ENCODE assay signal across 10 mouse cellular contexts in the genomic region with DNA sequence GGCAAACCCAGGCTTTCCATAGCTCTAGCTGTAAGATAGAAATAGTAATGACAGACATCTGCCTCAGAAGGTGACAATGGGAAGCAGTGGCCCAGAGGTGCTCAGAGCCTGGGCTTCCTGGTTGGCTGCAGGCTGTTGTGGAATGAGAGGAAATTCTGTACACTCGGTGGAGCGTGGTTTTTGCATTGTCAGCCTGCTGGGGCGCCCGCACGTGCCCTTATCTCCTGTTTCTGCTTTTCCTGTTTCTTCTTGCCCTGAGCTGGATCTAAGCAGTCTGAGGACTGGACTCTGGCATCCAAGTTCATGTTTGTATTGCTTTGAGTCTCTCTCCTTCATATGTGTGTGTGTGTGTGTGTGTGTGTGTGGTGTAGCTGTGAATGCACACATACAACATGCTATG. TPM values are rescaled to one million over a fixed set of nuclear protein-coding genes. Genes with fewer than 3 reads are reported as not detected.
DNase-seq lines count a peak whose midpoint lies in the region; ATAC-seq and TF ChIP-seq lines count a peak whose summit lies in the region.
"Had no signal": no experiment of that assay in that cellular context is flagged by ENCODE, and none has a peak within 500 bp of the region (broad histone marks: within the 10 kb centered on the region; RNA-seq: fewer than 3 reads in every experiment).

No protein-coding gene starts in this region.

- no peak overlapping the region for H3K4me3 ChIP-seq in lung, embryonic 14.5 days (ENCODE audit: low read depth, low read length)
- no peak overlapping the region for H3K4me3 ChIP-seq in stomach, embryonic 16.5 days (replicated peaks; ENCODE audit: low read length)
- no peak overlapping the region for H3K4me3 ChIP-seq in hindbrain, embryonic 12.5 days

- H3K27ac ChIP-seq in lung, embryonic 14.5 days (ENCODE audit: low read depth): peak overlapping the region; percentile 42; the same call in 1 of the 2 replicates
- H3K27ac ChIP-seq in stomach, embryonic 16.5 days (ENCODE audit: low read length): peak overlapping the region; percentile 6; the same call in 1 of the 2 replicates
- no peak overlapping the region for H3K27ac ChIP-seq in hindbrain, embryonic 12.5 days

- 25% methylated on average over 5 of the region's 5 CpGs for WGBS in lung, embryonic 14.5 days
- WGBS in stomach, embryonic 16.5 days: 53% methylated on average over 5 of the region's 5 CpGs
- 52% methylated on average over 5 of the region's 5 CpGs for WGBS in hindbrain, embryonic 12.5 days

- peak; percentile 42 for DNase-seq in lung, embryonic 14.5 days
- DNase-seq in lung, postnatal 25 days (ENCODE audit: low spot score): no peak
- peak; percentile 79 to 90 for DNase-seq in kidney, postnatal 25 days
- no peak for DNase-seq in cerebellum, postnatal 36 days

- no peaks in the 10 kb centered on the region for H3K27me3 ChIP-seq in lung, embryonic 14.5 days (ENCODE audit: insufficient read depth, low read length)
- H3K27me3 ChIP-seq in stomach, embryonic 16.5 days (ENCODE audit: control insufficient read depth, insufficient read depth, low read length): no peaks in the 10 kb centered on the region
- no peaks in the 10 kb centered on the region; the same call in 1 of the 2 replicates for H3K27me3 ChIP-seq in hindbrain, embryonic 12.5 days

- no peak for ATAC-seq in lung, embryonic 14.5 days (ENCODE audit: insufficient read depth)
- peak; percentile 78 to 89 for ATAC-seq in hematopoietic stem cell, adult 5-6 weeks (replicated peaks in 1 of 2; ENCODE audit: insufficient read depth in 1 of 2, low FRiP score in 2 of 2, low TSS enrichment in 1 of 2, low read depth in 1 of 2, poor library complexity in 2 of 2, severe bottlenecking in 2 of 2)
- no peak for ATAC-seq in stomach, embryonic 16.5 days (ENCODE audit: insufficient read depth, low FRiP score)
- ATAC-seq in hindbrain, embryonic 12.5 days (ENCODE audit: low FRiP score): no peak
- ATAC-seq: inflammation-experienced regulatory T-cells, adult 6 months had no signal

- H3K9ac ChIP-seq in lung, embryonic 14.5 days: no peak overlapping the region
- no peak overlapping the region for H3K9ac ChIP-seq in stomach, embryonic 16.5 days (ENCODE audit: low read length)
- H3K9ac ChIP-seq in hindbrain, embryonic 12.5 days: no peak overlapping the region

- peaks cover 24% of the 10 kb centered on the region for H3K4me1 ChIP-seq in lung, embryonic 14.5 days (ENCODE audit: insufficient read depth)
- H3K4me1 ChIP-seq in stomach, embryonic 16.5 days (ENCODE audit: control insufficient read depth, insufficient read depth, low read length): peaks cover 28% of the 10 kb centered on the region
- H3K4me1 ChIP-seq in hindbrain, embryonic 12.5 days: peaks cover 36% of the 10 kb centered on the region

- H3K36me3 ChIP-seq in lung, embryonic 14.5 days (ENCODE audit: insufficient read depth): no peaks in the 10 kb centered on the region
- H3K36me3 ChIP-seq in stomach, embryonic 16.5 days (ENCODE audit: control insufficient read depth, insufficient read depth, low read length): no peaks in the 10 kb centered on the region
- no peaks in the 10 kb centered on the region for H3K36me3 ChIP-seq in hindbrain, embryonic 12.5 days

- no peaks in the 10 kb centered on the region for H3K9me3 ChIP-seq in lung, embryonic 14.5 days (ENCODE audit: low read depth, low read length)
- H3K9me3 ChIP-seq in stomach, embryonic 16.5 days (replicated peaks; ENCODE audit: control insufficient read depth, low read length): no peaks in the 10 kb centered on the region
- no peaks in the 10 kb centered on the region for H3K9me3 ChIP-seq in hindbrain, embryonic 12.5 days (replicated peaks)

- TF ChIP-seq CTCF in lung, embryonic 14.5 days (IDR thresholded peaks at IDR 0.05; ENCODE audit: low read depth): no peak

- H3K4me2 ChIP-seq in lung, embryonic 14.5 days: no peak overlapping the region
- no peak overlapping the region for H3K4me2 ChIP-seq in stomach, embryonic 16.5 days (ENCODE audit: low read depth, low read length)
- no peak overlapping the region for H3K4me2 ChIP-seq in hindbrain, embryonic 12.5 days (replicated peaks)

RNA-seq across cellular contexts. Expression of a gene that starts 24.3 kb away (rescaled TPM):
- 34.7 and 39.2 TPM in 2 replicates for polyA plus RNA-seq in lung, embryonic 14.5 days (2014; fragmentation: Nextera tagmentation; extraction: Ambion mirVana)
- not detected in 2 replicates for total RNA-seq in hematopoietic stem cell, adult 5-6 weeks (2017)
- polyA plus RNA-seq in stomach, embryonic 16.5 days (2015; fragmentation: Nextera tagmentation; extraction: Ambion mirVana): 23.0 and 23.7 TPM in 2 replicates
- polyA plus RNA-seq in hindbrain, embryonic 12.5 days (2016; fragmentation: Nextera tagmentation; extraction: Ambion mirVana): 29.7 and 30.0 TPM in 2 replicates
- polyA plus RNA-seq: inflammation-experienced regulatory T-cells, adult 6 months had no signal

RNA-seq across cellular contexts. Expression of a gene that starts 28.0 kb away (rescaled TPM):
- 0.28 TPM in 1 of 2 replicates, not detected in the other for polyA plus RNA-seq in lung, embryonic 14.5 days (2014; fragmentation: Nextera tagmentation; extraction: Ambion mirVana)
- not detected in 2 replicates for total RNA-seq in hematopoietic stem cell, adult 5-6 weeks (2017)
- polyA plus RNA-seq in stomach, embryonic 16.5 days (2015; fragmentation: Nextera tagmentation; extraction: Ambion mirVana): 0.36 and 0.41 TPM in 2 replicates
- polyA plus RNA-seq in hindbrain, embryonic 12.5 days (2016; fragmentation: Nextera tagmentation; extraction: Ambion mirVana): not detected in 2 replicates
- total RNA-seq: gastrocnemius, postnatal 4 days; left cerebral cortex, adult 8-10 months had no signal
- polyA plus RNA-seq: inflammation-experienced regulatory T-cells, adult 6 months had no signal

RNA-seq across cellular contexts. Expression of a gene that starts 30.9 kb away (rescaled TPM):
- polyA plus RNA-seq in lung, embryonic 14.5 days (2014; fragmentation: Nextera tagmentation; extraction: Ambion mirVana): 0.65 and 1.3 TPM in 2 replicates
- not detected in 2 replicates for total RNA-seq in hematopoietic stem cell, adult 5-6 weeks (2017)
- polyA plus RNA-seq in stomach, embryonic 16.5 days (2015; fragmentation: Nextera tagmentation; extraction: Ambion mirVana): 0.65 and 1.3 TPM in 2 replicates
- polyA plus RNA-seq in hindbrain, embryonic 12.5 days (2016; fragmentation: Nextera tagmentation; extraction: Ambion mirVana): 32.2 and 37.3 TPM in 2 replicates
- polyA plus RNA-seq: inflammation-experienced regulatory T-cells, adult 6 months had no signal

Comparison
In these comparisons a context has a peak if more than half of its experiments do, and no peak if none do; other contexts are left out.
1. DNase-seq: peak in lung, embryonic 14.5 days (single experiment) and kidney, postnatal 25 days (2 of 2); none in lung, postnatal 25 days (single experiment) and cerebellum, postnatal 36 days (0 of 2).
2. ATAC-seq: peak in hematopoietic stem cell, adult 5-6 weeks (2 of 2); none in lung, embryonic 14.5 days (single experiment), stomach, embryonic 16.5 days (single experiment) and hindbrain, embryonic 12.5 days (single experiment).
3. RNA of a gene that starts 30.9 kb away (polyA plus RNA-seq): 32.2 to 37.3 TPM in hindbrain, embryonic 12.5 days; 0.65 to 1.3 TPM in stomach, embryonic 16.5 days and 0.65 to 1.3 TPM in lung, embryonic 14.5 days; every median in the first group is over 10 times any median in the second.